Mouse (Mus musculus) neural tube, embryonic 11.5 days (tissue): ENCODE measurements around the gene Spint4. TPM values are rescaled to one million over a fixed set of nuclear protein-coding genes. Genes with fewer than 3 reads are reported as not detected.

Source experiments
- ATAC-seq: fragments of 200-750 bp; cut with Nextera tagmentation; 2 replicates; pipeline ENCODE4 v1.8.0; 2017; ENCODE audit warnings: moderate number of reproducible peaks, mild to moderate bottlenecking, moderate TSS enrichment, moderate library complexity; ENCODE audit not compliant: insufficient read depth, low FRiP score, low TSS enrichment
- DNase-seq: peaks from one replicate; pipeline ENCODE4 v3.0.0-alpha.2; 2015; ENCODE audit warnings: low spot score
- H3K27ac ChIP-seq: fragments of 300-500 bp; sonication (generic); 2 replicates; pipeline ENCODE4 v1.5.1; 2014; ENCODE audit warnings: low read depth, mild to moderate bottlenecking, low read length
- H3K27me3 ChIP-seq: fragments of 300-500 bp; sonication (generic); 2 replicates; pipeline ENCODE4 v1.6.1; 2014; ENCODE audit warnings: mild to moderate bottlenecking, low read length, mixed read lengths; ENCODE audit not compliant: control insufficient read depth, insufficient read depth
- H3K36me3 ChIP-seq: fragments of 300-500 bp; sonication (generic); 2 replicates; pipeline ENCODE4 v1.6.1; 2014; ENCODE audit warnings: mild to moderate bottlenecking, low read length, moderate library complexity, mixed read lengths; ENCODE audit not compliant: control insufficient read depth, insufficient read depth
- H3K4me1 ChIP-seq: fragments of 300-500 bp; sonication (generic); 2 replicates; pipeline ENCODE4 v1.6.1; 2014; ENCODE audit warnings: low read length, mixed read lengths; ENCODE audit not compliant: control insufficient read depth, insufficient read depth
- H3K4me2 ChIP-seq: fragments of 300-500 bp; sonication (generic); 2 replicates; pipeline ENCODE4 v1.6.1; 2014; ENCODE audit warnings: low read depth, mild to moderate bottlenecking, moderate library complexity
- H3K4me3 ChIP-seq: fragments of 300-500 bp; sonication (generic); 2 replicates; pipeline ENCODE4 v1.5.1; 2014; ENCODE audit warnings: low read depth, low read length
- H3K9ac ChIP-seq: fragments of 300-500 bp; sonication (generic); 2 replicates; pipeline ENCODE4 v1.6.1; 2014; ENCODE audit warnings: mild to moderate bottlenecking, low read length
- H3K9me3 ChIP-seq: fragments of 300-500 bp; sonication (generic); 2 replicates; pipeline ENCODE4 v1.6.1; 2016; ENCODE audit warnings: low read length; ENCODE audit not compliant: control insufficient read depth
- WGBS: fragments of 180-500 bp; shearing (Covaris S2); extraction: QIAGEN DNeasy Blood & Tissue Kit; methylation state at CpG from one replicate; pipeline ENCODE4 v1.1.7; 2014; 5-methylcytosine and 5-hydroxymethylcytosine counted together
- polyA plus RNA-seq: library from polyadenylated mRNA; unstranded; fragments of >200 nt; fragmentation: Nextera tagmentation; extraction: Ambion mirVana; gene quantifications from 2 replicates; pipeline ENCODE4 v1.2.1, GENCODE M21; 2014

The Spint4 gene
- polyA plus RNA-seq = not detected in 2 replicates

DNA sequence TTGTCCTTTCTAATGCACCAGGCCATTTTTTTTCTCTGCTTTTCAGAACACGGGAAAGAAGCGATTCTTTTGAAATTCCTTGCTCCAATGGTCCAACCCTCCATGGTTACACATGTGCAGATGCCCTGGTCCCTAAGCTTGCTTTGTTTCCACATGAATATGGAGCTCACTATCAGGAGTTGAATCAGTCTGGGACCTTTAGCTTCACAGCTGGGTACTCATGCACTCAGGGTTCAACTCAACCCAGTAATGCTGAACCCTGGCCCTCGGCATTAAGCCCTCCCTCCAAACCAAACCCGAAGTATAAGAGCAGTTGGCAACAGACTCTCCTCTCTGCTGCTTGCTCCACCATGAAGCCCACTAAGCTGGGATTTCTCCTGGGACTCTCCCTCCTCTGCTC, at the start of gene Spint4:
Gene Spint4 (plus strand): TSS at position 301 of the 400 bp plus-strand sequence.
- no peaks in the 10 kb centered on the region for H3K9me3 ChIP-seq
- H3K4me3 ChIP-seq = no peak within 1 kb of the TSS
- WGBS = 87% methylated on average over 4 of the region's 4 CpGs
- DNase-seq = no peak
- no peak for ATAC-seq
- H3K27me3 ChIP-seq = no peaks in the 10 kb centered on the region
- no peak within 1 kb of the TSS for H3K4me2 ChIP-seq
- no peaks in the 10 kb centered on the region for H3K4me1 ChIP-seq
- no peak within 1 kb of the TSS for H3K27ac ChIP-seq
- no peak within 1 kb of the TSS for H3K9ac ChIP-seq
- no peaks in the 10 kb centered on the region for H3K36me3 ChIP-seq

GRCm38 (mm10) chr2:164655858-164656257, 42.4 kb upstream of the Spint4 start, which contains the start of gene Wfdc10:
Gene Wfdc10 (plus strand): TSS chr2:164656046.
- Histone ChIP-seq H3K4me2 (no peak within 1 kb of the TSS), H3K27me3 (no peaks in the 10 kb centered on the region), H3K4me3 (no peak within 1 kb of the TSS), H3K27ac (no peak within 1 kb of the TSS), H3K9me3 (no peaks in the 10 kb centered on the region), H3K9ac (no peak within 1 kb of the TSS), H3K4me1 (no peaks in the 10 kb centered on the region), H3K36me3 (no peaks in the 10 kb centered on the region)
- peak; percentile 65 for DNase-seq
- WGBS = 18% methylated on average over 11 of the region's 11 CpGs
- no peak for ATAC-seq

GRCm38 (mm10) chr2:164656483-164656882, 41.8 kb upstream of the Spint4 start, which contains the start of gene Wfdc9:
Gene Wfdc9 (minus strand): TSS chr2:164656583.
- no peak within 1 kb of the TSS for H3K27ac ChIP-seq
- H3K4me3 ChIP-seq = no peak within 1 kb of the TSS
- H3K4me2 ChIP-seq = no peak within 1 kb of the TSS
- no peaks in the 10 kb centered on the region for H3K4me1 ChIP-seq
- H3K9me3 ChIP-seq = no peaks in the 10 kb centered on the region
- ATAC-seq (no peak), DNase-seq (no peak)
- no peak within 1 kb of the TSS for H3K9ac ChIP-seq
- 83% methylated on average over 9 of the region's 9 CpGs for WGBS
- no peaks in the 10 kb centered on the region for H3K36me3 ChIP-seq
- no peaks in the 10 kb centered on the region for H3K27me3 ChIP-seq

DNA sequence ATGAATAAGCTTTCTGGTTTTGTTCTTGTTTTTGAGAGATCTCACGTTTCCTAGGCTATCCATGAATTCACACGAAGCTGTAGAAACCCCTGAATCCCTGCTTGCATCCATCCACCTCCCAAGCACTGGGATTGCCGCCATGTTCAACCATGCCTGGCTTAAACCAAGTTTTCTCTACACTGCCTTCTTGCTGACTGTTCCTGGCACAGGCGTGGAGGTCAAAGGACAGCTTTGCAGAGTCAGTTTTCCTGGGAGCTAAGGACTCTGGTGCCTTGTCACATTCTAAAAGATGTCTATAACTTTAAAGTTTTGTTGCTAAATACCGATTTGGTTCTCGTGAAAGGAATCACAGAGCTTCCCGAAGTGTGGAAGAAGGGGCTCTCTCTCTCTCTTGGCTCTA, 33.5 kb upstream of the Spint4 start:
- no peak overlapping the region for H3K9ac ChIP-seq
- H3K4me1 ChIP-seq = no peaks in the 10 kb centered on the region
- no peaks in the 10 kb centered on the region for H3K27me3 ChIP-seq
- H3K4me3 ChIP-seq = no peak overlapping the region
- no peak for DNase-seq
- no peak overlapping the region for H3K4me2 ChIP-seq
- 87% methylated on average over 7 of the region's 7 CpGs for WGBS
- no peak overlapping the region for H3K27ac ChIP-seq
- no peak for ATAC-seq
- H3K9me3 ChIP-seq = no peaks in the 10 kb centered on the region
- no peaks in the 10 kb centered on the region for H3K36me3 ChIP-seq

GRCm38 (mm10) chr2:164670261-164670660, 28.0 kb upstream of the Spint4 start:
- WGBS = 84% methylated on average over 5 of the region's 5 CpGs

GRCm38 (mm10) chr2:164670938-164671337, 27.4 kb upstream of the Spint4 start:
- Histone ChIP-seq H3K9me3 (no peaks in the 10 kb centered on the region), H3K27me3 (no peaks in the 10 kb centered on the region), H3K27ac (no peak overlapping the region), H3K4me3 (no peak overlapping the region), H3K36me3 (no peaks in the 10 kb centered on the region), H3K9ac (no peak overlapping the region), H3K4me2 (no peak overlapping the region), H3K4me1 (no peaks in the 10 kb centered on the region)
- no peak for DNase-seq
- WGBS = 41% methylated on average over 1 of the region's 1 CpGs
- no peak for ATAC-seq

More at GRCm38 (mm10) chr2:164670261-164670660, 28.0 kb upstream of the Spint4 start:
- Histone ChIP-seq H3K9me3 (no peaks in the 10 kb centered on the region), H3K36me3 (no peaks in the 10 kb centered on the region), H3K27ac (no peak overlapping the region), H3K4me3 (no peak overlapping the region), H3K4me2 (no peak overlapping the region), H3K4me1 (no peaks in the 10 kb centered on the region), H3K9ac (no peak overlapping the region), H3K27me3 (no peaks in the 10 kb centered on the region)
- no peak for DNase-seq
- no peak for ATAC-seq

- Histone ChIP-seq H3K4me1 (no peaks in the 10 kb centered on the region), H3K9me3 (no peaks in the 10 kb centered on the region), H3K4me2 (no peak within 1 kb of the TSS), H3K27me3 (no peaks in the 10 kb centered on the region), H3K36me3 (no peaks in the 10 kb centered on the region), H3K27ac (no peak within 1 kb of the TSS), H3K4me3 (no peak within 1 kb of the TSS), H3K9ac (no peak within 1 kb of the TSS)
- ATAC-seq (no peak), DNase-seq (no peak)
- 84% methylated on average over 7 of the region's 7 CpGs for WGBS
Measured at GRCm38 (mm10) chr2:164673987-164674386, 24.3 kb upstream of the Spint4 start, which contains the start of gene Wfdc11. Gene Wfdc11 (minus strand): TSS chr2:164674087.

DNA sequence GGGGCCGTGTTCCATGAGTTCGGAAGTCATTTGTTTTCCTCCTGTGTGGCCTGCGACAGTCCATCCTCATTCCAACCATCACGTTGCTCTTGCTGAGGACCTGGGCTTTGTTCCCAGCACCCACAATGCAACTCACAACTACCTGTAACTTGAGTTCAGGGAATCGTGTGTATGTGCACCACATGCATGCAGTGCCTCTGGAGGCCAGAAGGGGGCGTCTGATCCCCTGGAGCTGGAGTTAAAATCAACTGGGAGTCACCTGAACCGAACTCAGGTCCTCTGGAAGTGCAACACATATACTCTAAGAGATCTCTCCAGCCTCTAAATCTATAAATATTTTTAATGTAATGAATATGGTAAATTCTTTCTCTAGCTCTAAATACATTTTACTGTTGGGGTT, 22.2 kb upstream of the Spint4 start:
- DNase-seq (no peak), ATAC-seq (no peak)
- no peaks in the 10 kb centered on the region for H3K27me3 ChIP-seq
- WGBS = 80% methylated on average over 7 of the region's 7 CpGs
- no peak overlapping the region for H3K27ac ChIP-seq
- H3K4me2 ChIP-seq = no peak overlapping the region
- no peaks in the 10 kb centered on the region for H3K36me3 ChIP-seq
- H3K4me1 ChIP-seq = no peaks in the 10 kb centered on the region
- H3K4me3 ChIP-seq = no peak overlapping the region
- H3K9ac ChIP-seq = no peak overlapping the region
- no peaks in the 10 kb centered on the region for H3K9me3 ChIP-seq

- H3K9ac ChIP-seq = no peak overlapping the region
- ATAC-seq (no peak), DNase-seq (no peak)
- H3K9me3 ChIP-seq = no peaks in the 10 kb centered on the region
- no peak overlapping the region for H3K4me2 ChIP-seq
- H3K4me1 ChIP-seq = no peaks in the 10 kb centered on the region
- no peaks in the 10 kb centered on the region for H3K27me3 ChIP-seq
- no peak overlapping the region for H3K27ac ChIP-seq
- 86% methylated on average over 16 of the region's 16 CpGs for WGBS
- no peaks in the 10 kb centered on the region for H3K36me3 ChIP-seq
- H3K4me3 ChIP-seq = no peak overlapping the region
Measured at GRCm38 (mm10) chr2:164676916-164677685, 21.2 kb upstream of the Spint4 start.
